Mouse (Mus musculus) mouse embryonic stem cell (cell line): Measurements from ENCODE around the gene Kif3c.

Source experiments
- in situ Hi-C, 2 experiments: fragments of 300-500 bp; cut with MboI; formaldehyde crosslinking; loops; 1 replicate in 1 of 2; 3 replicates in 1 of 2; pipeline ENCODE4 v1.14.3; 2019 to 2020; ENCODE audit warnings: low sequenced_read_pairs in 2 of 2, low pct_unique_long_range_greater_than_20kb in 1 of 2, mixed read lengths in 1 of 2; ENCODE audit not compliant: unreplicated experiment in 1 of 2

The Kif3c gene

DNA sequence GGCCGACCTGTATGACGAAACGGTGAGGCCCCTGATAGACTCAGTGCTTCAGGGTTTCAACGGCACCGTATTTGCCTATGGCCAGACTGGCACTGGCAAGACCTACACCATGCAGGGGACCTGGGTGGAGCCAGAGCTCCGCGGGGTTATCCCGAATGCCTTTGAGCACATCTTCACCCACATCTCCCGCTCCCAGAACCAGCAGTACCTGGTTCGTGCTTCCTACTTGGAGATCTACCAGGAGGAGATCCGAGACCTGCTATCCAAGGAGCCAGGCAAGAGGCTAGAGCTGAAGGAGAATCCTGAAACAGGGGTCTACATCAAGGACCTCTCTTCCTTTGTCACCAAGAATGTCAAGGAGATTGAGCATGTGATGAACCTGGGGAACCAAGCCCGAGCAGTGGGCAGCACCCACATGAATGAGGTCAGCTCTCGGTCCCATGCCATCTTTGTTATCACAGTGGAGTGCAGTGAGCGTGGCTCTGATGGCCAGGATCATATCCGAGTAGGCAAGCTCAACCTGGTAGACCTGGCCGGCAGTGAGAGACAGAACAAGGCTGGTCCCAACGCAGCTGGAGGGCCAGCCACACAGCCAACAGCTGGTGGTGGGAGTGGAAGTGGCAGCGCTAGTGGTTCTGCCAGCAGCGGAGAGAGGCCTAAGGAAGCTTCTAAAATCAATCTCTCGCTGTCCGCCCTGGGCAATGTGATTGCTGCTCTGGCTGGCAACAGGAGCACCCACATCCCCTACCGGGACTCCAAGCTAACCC is 1.4 kb downstream of the Kif3c start:
- in situ Hi-C loops, result no loop called here

- in situ Hi-C loops, result no loop called here
Measured at GRCm38 (mm10) chr12:3366957-3367260, 2.0 kb downstream of the Kif3c start.

DNA sequence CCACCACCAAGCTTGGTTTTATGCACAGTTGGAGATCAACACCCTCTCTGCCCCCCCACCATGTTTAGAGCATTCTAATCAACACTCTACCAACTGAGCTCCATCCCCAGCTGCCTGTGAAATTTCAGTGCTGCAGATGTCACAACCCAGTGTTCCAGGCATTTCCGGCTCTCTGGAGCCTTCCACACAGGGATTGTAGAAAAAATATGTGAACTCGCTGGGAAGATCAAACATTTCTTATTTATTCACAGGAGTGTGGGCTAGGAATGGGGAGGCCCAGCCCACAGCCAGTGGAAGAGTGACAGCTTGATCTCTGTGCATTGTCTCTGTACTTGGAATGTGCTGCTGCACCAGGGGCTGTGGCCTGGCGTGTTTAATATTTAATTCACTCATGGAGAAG is 3.8 kb downstream of the Kif3c start:
- in situ Hi-C loops, result no loop called here

DNA sequence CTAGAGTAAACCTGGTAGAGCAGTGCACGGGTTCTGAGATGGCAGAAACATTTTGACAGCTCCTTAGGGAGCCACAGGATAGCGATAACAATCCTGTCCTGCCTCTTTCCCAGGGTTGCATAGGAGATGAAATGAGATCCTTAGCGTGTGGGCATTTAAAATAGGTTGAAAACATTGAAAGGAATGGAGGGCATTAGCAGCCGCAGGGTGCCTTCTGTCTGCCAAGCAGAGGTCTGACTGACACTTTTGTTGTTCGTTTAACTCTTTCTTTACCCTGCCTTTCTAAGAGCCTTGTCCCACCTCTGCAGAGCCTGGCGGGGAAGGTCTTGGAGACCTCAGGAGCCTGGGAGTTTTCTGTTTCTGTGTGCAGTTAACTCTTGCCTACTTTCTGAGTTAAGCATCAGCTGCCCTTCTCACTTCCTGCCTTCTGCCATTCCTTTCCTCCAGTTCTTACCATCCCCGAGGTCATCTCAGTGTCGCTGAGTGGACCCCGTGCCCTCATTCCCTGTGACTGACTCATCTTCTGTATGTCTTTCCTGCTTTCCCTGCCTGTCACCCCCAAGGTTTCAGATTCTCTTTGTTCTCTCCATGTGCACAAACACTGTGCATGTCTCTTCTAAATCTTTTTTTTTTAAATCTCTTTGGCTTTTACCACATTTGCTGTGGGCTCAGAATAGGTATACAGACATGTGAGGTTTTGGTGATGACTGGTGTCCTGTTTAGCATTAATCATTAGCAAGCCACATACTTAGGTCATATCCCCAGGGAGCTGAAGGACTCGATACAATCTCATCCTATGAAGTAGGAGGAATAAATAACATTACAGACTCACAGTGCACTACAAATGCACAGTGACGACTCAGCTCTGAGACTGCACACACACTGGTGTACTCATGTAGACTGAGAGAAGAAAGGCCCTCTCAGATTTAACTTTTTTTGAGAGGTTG is 6.3 kb downstream of the Kif3c start:
- in situ Hi-C loops, result no loop called here

- in situ Hi-C loops, result no loop called here
Measured at GRCm38 (mm10) chr12:3371991-3372390, 7.1 kb downstream of the Kif3c start.

- in situ Hi-C loops, result no loop called here
Measured at GRCm38 (mm10) chr12:3373566-3373965, 8.6 kb downstream of the Kif3c start.

DNA sequence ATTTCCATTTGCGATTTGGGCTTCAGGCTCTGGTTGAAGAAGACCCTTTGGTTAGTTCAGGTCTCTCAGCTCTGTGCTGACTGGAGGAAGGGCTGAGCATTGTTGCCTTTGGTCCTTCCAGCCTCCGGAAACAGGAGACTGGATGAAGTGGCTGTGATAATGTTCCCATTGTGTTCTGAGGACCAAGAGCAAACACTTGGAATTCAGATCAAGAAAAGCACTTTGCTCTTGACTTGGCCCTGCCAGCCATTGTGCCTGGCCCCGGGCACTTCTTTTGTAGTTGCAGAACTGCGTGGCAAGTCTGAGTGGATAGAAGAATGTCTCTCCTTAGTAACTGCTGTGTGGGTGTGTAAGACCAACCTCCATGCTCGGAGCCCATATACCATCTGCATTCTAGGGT is 9.6 kb downstream of the Kif3c start:
- in situ Hi-C loops, result no loop called here

DNA sequence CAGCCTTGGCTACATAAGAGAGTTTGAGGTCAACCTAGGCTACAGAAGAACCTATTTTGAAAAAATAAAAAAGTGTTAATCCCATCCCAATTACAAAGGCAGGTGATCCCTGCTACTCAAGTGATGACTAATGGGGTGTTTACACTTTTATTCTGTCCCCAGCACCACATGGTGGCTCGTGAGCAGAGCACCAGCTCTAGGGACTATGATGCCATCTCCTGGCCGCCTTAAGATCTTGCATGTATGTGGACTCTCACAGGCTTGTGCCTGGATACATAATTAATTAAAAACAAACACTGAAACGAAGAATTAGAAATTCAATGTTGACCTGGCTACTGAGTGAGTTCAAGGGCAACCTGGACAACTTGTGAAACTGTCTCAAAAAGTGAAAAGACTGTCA is 12.3 kb downstream of the Kif3c start:
- in situ Hi-C loops, result no loop called here

- in situ Hi-C loops, result no loop called here
Measured at GRCm38 (mm10) chr12:3377755-3378154, 12.8 kb downstream of the Kif3c start.

- in situ Hi-C loops, result no loop called here
Measured at GRCm38 (mm10) chr12:3384860-3385259, 19.9 kb downstream of the Kif3c start.

DNA sequence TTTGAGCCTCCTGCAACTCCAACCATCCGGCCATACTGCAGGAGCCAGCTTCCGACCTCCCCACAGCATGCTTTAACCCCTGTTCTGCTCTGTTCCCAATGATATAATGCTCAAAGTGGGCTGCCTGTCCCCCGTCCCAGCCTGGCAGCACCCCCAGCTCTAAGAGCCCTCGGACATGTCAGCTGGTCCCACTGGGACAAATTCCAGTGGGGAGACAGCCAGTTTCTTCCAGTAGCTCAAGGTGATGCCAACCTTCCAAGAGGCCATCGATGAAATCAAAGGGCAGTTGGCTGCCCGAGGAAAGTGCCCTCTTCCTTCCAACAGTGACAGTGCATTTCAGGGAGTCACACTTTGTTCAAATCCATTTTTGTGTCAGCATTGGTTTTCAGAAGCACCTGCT is 20.3 kb downstream of the Kif3c start:
- in situ Hi-C loops, result no loop called here

DNA sequence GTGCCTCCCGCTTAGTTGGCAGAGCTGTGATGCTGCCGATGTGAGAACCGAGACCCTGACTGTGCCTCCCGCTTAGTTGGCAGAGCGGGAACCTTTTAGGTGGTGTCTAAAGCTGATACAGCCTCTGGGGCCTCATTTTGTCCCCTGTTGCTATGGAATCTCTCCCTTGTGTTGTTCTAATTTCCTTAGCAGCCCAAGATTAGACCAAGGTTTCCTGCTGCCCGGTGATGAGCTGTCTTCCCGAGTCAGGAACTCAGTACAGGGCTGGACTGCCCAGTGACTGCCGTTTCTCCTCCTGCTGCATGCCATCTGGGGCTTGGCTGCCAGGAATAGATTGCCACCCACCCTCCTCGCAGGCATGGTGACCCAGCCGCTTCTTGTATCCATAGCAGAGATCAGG is 21.0 kb downstream of the Kif3c start:
- in situ Hi-C loops, result no loop called here

DNA sequence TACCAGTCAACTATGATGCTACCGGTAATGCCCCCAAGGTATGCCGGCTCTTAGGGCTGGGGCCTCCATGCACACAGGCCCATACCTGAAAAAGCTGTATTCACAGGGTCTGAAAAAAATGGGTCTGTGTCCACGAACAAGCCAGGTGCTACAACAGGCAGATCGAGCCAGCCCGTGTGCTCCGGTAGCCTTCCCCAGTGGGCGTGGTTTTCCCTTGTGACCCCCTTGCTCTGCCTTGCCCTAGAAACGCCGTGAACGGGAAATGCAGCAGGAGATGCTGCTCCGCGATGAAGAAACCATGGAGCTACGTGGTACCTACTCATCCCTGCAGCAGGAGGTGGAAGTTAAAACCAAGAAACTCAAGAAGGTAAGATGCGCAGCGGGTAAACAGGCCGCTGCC is 23.0 kb downstream of the Kif3c start:
- in situ Hi-C loops, result no loop called here

GRCm38 (mm10) chr12:3389394-3389793 is 24.5 kb downstream of the Kif3c start:
- in situ Hi-C loops, result no loop called here

DNA sequence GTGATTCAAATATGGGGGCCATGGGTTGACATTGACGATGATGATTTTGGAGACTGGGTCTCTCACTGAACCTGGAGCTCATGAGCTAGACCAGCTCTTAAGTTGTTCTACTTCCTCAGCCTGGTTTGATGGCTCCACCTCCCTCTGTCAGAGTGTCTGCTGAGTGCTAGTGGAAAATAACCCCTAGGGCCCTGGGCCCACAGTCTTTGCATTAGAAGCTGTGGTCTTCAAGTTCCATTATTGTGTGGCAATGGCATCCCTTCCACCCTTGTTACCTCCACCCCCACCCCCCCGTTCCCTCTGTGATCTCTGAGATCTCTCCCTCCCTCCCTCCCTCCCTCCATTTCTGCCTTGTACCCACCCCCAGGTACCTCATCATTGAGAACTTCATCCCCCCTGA is 25.1 kb downstream of the Kif3c start:
- in situ Hi-C loops, result no loop called here

DNA sequence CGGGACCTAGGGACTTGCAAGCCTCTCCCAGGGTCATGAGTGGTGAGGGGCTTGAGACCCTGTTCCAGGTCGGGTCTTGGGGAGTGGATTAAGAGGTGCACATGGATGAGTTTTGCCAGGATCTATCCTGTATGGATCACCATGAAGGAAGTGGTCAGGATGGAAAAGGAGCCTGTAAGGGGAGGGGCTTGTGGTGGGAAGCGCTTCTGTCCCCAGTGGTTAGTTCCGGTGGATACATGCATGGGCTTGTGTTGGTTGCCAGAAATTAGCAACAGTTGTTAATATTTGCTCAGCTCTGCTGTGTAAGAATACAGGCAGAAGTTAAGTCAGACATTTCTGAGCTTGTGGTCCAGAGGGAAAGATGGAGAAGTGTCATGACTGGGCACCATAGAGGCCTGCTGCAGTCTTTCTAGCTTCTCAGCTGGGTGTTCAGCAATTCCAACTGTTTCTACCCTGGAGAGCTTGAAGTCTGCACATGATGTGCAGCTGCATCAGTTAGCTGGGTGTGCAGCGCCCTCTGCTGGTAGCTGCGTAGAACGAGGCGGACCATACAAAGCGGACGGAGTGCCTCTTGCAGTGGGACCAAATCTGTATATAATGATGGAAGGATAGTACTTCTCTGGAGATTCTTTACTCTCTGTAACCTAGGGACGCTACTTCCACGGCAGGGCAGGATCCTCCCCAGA is 25.8 kb downstream of the Kif3c start:
- in situ Hi-C loops, result no loop called here

DNA sequence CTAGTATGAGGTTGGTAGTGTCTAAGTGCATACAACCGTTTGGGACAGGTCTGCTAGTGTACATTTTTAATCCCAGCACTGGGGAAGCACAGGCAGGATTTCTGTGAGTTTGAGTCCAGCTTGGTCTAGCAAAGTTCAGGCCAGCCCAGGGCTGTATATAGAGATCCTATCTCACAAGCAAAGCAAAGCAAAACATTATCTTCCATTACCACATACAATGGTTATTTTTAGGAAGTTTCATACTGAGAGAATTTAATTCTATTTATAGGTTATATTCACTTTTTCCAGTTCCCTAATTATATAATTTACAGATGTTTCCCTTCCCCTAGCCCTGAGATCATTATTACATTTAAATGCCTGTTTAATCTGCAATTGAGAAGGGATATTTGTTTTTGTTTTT is 26.3 kb downstream of the Kif3c start:
- in situ Hi-C loops, result no loop called here

- in situ Hi-C loops, result no loop called here
Measured at GRCm38 (mm10) chr12:3393140-3393539, 28.2 kb downstream of the Kif3c start.

DNA sequence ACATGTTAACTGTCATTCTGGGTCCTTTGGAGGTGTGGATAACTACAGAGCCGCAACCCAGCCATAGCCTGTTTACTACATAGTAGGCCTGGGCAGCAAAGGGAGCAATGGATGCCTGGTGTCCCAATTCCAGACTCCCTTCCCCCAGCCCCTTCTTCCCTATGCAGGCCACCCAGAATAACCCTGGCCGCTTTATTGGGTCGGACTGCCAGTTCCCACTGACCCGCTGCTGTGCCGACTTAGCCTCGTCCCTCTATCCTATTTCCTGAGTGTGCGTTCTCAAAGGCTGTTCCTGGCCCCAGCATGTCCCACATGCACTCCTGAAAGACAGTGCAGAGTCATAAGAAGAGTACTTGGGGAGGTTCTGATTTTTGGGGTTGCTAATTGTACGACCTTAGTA is 32.0 kb downstream of the Kif3c start:
- in situ Hi-C loops, result no loop called here
